Mouse (Mus musculus) olfactory bulb, adult 2 months (tissue): Measurements from ENCODE around the gene Commd8. TPM values are rescaled to one million over a fixed set of nuclear protein-coding genes. Genes with fewer than 3 reads are reported as not detected.

Experiments used
- H3K27ac ChIP-seq: fragments of 200-500 bp; 2 replicates; pipeline ENCODE4 v1.5.1; 2012; ENCODE audit warnings: low read depth, low read length; ENCODE audit not compliant: insufficient read depth
- H3K4me1 ChIP-seq: fragments of 200-500 bp; 2 replicates; pipeline ENCODE4 v1.6.1; 2012; ENCODE audit warnings: low read length; ENCODE audit not compliant: control insufficient read depth, insufficient read depth
- H3K4me3 ChIP-seq: fragments of 200-500 bp; 2 replicates; pipeline ENCODE4 v1.5.1; 2012; ENCODE audit warnings: mild to moderate bottlenecking, low read depth, low read length, moderate library complexity; ENCODE audit not compliant: insufficient read depth
- CTCF ChIP-seq: fragments of 200-500 bp; IDR thresholded peaks from 2 replicates; pipeline ENCODE4 v1.5.1; 2012; ENCODE audit warnings: low read depth, mild to moderate bottlenecking, low read length, moderate library complexity; ENCODE audit not compliant: insufficient read depth
- POLR2A ChIP-seq: fragments of 200-500 bp; IDR thresholded peaks from 2 replicates; pipeline ENCODE4 v1.6.1; 2012; ENCODE audit warnings: mild to moderate bottlenecking, low read depth, low read length, moderate library complexity; ENCODE audit not compliant: insufficient read depth
- WGBS: fragments of 180-500 bp; shearing (Covaris S2); methylation state at CpG from one replicate; pipeline ENCODE4 v1.1.7; 2018; 5-methylcytosine and 5-hydroxymethylcytosine counted together
- polyA plus RNA-seq: library from polyadenylated mRNA; stranded (reverse); fragments of >200 nt; gene quantifications from 2 replicates; pipeline ENCODE4 v1.2.4, GENCODE M21; 2012; ENCODE audit warnings: low replicate concordance; ENCODE audit not compliant: missing spikeins, insufficient read depth, insufficient read length

Gene Commd8
- polyA plus RNA-seq, 1 experiment = not detected

DNA sequence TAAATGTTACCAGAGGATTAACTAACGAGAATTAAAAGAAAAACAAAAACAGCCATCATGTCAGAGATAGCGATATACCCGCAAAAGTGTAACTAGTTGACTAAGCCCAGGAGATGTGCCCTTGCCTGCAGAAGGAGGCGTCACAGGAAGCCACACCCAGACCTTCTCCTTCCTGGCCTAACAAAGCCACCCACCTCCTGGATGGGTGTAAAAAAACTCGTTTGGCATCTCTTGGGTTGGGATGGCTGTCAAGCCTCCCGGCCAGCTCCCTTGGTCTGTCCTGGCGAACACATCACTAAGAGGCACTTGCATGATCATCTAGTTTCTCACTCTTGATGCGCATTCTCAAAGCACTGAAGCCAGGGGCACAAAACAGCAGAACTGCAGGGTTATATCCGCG is 34.0 kb upstream of the Commd8 start:
- Histone ChIP-seq H3K4me3 (no peak overlapping the region), H3K4me1 (peaks cover 7% of the 10 kb centered on the region; the same call in 1 of the 2 replicates), H3K27ac (no peak overlapping the region)
- TF ChIP-seq CTCF = no peak
- no peak for TF ChIP-seq POLR2A
- 44% methylated on average over 10 of the region's 10 CpGs for WGBS

GRCm38 (mm10) chr5:72201600-72201999 is 33.6 kb upstream of the Commd8 start:
- WGBS = 18% methylated on average over 7 of the region's 7 CpGs
- Histone ChIP-seq H3K4me1 (peaks cover 7% of the 10 kb centered on the region; the same call in 1 of the 2 replicates), H3K27ac (no peak overlapping the region), H3K4me3 (no peak overlapping the region)
- TF ChIP-seq CTCF = no peak
- no peak for TF ChIP-seq POLR2A

DNA sequence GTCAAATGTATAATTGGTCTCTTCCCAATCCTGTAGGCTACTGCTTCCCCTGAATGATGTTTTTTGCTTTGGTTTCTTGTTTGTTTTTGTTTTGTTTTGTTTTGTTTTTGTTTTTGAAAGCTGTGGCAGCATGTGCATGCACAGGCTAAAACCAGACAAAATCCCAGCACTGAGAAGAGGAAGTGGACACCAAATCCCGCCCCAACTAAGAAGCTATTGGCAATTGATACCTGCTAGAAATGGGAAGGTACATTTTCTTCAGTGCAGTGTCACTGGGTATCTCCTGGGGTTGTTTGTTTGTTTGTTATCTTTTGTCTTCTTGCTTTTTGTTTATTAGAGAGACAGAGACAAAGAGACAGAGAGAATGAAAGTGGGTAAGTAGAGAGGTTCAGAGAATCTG is 27.5 kb upstream of the Commd8 start:
- H3K4me3 ChIP-seq = no peak overlapping the region
- no peak overlapping the region for H3K27ac ChIP-seq
- H3K4me1 ChIP-seq = no peaks in the 10 kb centered on the region
- 98% methylated on average over 1 of the region's 1 CpGs for WGBS
- TF ChIP-seq POLR2A = no peak
- no peak for TF ChIP-seq CTCF

DNA sequence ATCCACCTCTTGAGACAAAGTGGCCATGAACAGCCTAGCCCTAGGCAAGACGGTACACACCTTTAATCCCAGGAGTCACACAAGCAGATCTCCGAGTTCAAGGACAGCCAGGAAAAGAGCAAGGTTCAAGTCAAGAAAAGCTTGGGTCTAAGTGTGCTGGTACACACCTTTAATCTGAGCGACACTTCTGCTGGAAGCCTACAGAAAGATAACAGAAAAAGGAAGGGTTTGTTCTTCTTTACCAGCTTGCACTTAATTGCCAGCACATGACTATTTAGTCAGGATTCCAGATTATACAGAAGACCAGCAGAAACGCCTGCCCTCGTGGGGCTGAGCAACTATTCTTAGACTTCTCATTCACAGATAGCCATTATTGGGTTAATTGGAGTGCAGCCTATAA is 23.9 kb upstream of the Commd8 start:
- TF ChIP-seq POLR2A (no peak), CTCF (no peak)
- no peaks in the 10 kb centered on the region for H3K4me1 ChIP-seq
- WGBS = 83% methylated on average over 5 of the region's 5 CpGs
- no peak overlapping the region for H3K4me3 ChIP-seq
- no peak overlapping the region for H3K27ac ChIP-seq

GRCm38 (mm10) chr5:72191154-72191553 is 23.2 kb upstream of the Commd8 start:
- TF ChIP-seq CTCF (no peak), POLR2A (no peak)
- H3K4me3 ChIP-seq = no peak overlapping the region
- H3K27ac ChIP-seq = no peak overlapping the region
- H3K4me1 ChIP-seq = no peaks in the 10 kb centered on the region
- 56% methylated on average over 7 of the region's 7 CpGs for WGBS

DNA sequence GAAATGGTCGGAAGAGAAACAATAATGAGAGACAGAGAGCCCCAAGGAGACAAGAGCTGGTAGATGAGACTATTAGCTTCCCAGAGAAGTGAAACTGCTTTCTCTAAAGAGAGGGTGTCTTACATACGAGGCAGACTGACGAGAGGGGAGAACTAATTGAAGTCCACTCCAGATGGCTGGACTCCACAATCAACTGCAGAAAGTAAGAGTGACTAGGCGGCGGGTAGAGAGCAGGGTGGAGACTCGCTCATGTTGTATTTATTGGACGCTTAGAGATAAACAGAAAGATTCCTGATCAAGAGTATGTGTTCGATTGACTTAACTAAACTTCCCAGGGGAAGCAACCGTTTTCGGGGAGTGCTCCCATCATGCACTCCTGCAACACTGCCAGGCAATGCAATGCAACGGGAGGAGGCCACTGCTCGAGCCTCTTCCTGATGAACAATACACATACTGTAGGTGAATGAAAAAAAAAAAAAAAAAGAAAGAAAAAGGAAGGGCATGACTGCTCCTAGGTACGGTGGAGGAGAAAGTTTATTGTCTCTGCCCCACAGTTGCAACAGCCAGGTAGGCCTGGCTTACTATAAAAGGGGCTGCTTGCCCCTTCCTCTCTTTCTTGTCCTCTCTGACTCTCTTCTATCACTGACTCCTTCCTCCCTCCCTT is 16.6 kb upstream of the Commd8 start:
- Histone ChIP-seq H3K27ac (no peak overlapping the region), H3K4me1 (no peaks in the 10 kb centered on the region), H3K4me3 (no peak overlapping the region)
- WGBS = 86% methylated on average over 13 of the region's 13 CpGs
- TF ChIP-seq POLR2A = no peak
- no peak for TF ChIP-seq CTCF

GRCm38 (mm10) chr5:72183929-72184328 is 15.9 kb upstream of the Commd8 start:
- 81% methylated on average over 6 of the region's 6 CpGs for WGBS
- Histone ChIP-seq H3K4me1 (no peaks in the 10 kb centered on the region), H3K27ac (no peak overlapping the region), H3K4me3 (no peak overlapping the region)
- TF ChIP-seq CTCF = no peak
- TF ChIP-seq POLR2A = no peak

GRCm38 (mm10) chr5:72182804-72183203 is 14.8 kb upstream of the Commd8 start:
- no peak overlapping the region for H3K4me3 ChIP-seq
- no peak overlapping the region for H3K27ac ChIP-seq
- H3K4me1 ChIP-seq = no peaks in the 10 kb centered on the region
- WGBS = 93% methylated on average over 4 of the region's 4 CpGs
- TF ChIP-seq POLR2A = no peak
- no peak for TF ChIP-seq CTCF

DNA sequence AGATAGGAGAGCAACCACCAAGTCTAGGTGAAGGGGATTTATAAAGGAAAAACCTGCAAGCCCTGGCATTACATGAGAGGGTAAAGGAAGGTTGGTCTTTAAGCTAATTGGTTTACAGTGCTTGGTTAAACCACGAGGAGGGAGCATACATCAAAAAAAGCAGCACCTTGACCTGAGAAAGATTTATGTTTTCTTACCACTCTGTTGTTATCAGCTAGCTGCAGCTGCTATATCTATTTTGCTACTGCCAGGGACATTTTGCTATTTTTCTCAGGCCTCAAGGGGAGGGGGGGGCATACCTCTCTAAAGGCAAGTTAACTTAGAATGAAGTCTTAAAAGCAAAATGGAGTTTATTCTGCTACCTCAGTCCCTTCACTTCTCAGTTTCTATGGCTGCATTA is 13.2 kb upstream of the Commd8 start:
- TF ChIP-seq POLR2A = no peak
- no peak for TF ChIP-seq CTCF
- WGBS = 82% methylated on average over 1 of the region's 1 CpGs
- Histone ChIP-seq H3K4me1 (no peaks in the 10 kb centered on the region), H3K4me3 (no peak overlapping the region), H3K27ac (no peak overlapping the region)
